8 mouse cellular contexts compared by ENCODE assay signal in the genomic region with DNA sequence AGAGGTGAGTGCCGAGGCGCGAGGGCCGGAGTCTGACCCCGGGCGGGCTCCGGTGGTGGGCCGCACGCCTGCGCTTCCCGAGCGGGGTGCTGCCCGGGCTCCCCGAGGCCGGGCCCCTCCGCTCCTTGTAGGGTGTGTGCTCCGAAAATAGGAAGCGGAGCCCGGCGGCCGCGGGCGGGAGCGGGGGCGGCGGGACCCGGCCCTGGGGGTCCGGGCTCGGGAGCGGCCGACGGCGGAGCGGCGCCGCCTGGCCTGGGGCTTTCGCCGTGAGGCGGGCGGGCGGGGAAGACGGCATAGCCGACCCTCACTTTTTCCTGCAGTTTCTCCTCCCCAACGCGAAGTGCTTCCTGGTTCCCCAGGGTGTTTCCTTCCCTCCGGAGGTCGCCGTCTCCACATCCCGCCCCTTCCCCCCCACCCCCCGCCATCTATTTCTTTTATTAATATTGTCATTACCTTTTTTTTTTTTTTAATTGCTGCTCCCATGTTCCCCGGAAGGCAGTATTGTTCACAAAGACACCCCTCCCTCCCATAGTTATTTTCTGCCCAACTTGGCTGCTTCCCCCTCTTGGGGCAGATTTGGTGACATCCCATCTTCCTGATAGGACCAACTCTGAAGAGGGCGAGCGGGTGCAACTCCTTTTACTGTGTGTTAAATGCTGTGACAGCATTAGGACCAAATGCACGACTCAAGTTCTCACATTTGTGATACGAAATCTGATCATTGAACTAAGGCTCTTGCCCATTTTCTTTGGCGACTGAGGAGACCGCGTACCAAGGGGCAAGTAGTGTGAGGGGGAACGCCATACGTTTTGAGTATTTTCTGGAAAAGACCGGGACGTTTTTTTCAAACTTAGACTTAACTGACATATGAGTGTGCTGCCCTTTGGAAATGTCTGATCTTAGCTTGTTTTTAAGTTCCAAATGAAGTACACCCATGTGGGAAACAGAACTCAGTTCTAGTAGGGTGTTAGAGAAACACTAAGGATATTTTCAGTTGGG. TPM values are rescaled to one million over a fixed set of nuclear protein-coding genes. Genes with fewer than 3 reads are reported as not detected.
DNase-seq lines count a peak whose midpoint lies in the region; ATAC-seq lines count a peak whose summit lies in the region.

No protein-coding gene starts in this region.

- peaks cover 15% of the 10 kb centered on the region for H3K4me1 ChIP-seq in hindbrain, embryonic 15.5 days (replicated peaks)
- H3K4me1 ChIP-seq in midbrain, embryonic 11.5 days (ENCODE audit: control insufficient read depth, insufficient read depth, low read length): peaks cover 6% of the 10 kb centered on the region; the same call in 1 of the 2 replicates

- peak overlapping the region; percentile 59 for H3K4me2 ChIP-seq in hindbrain, embryonic 15.5 days
- peak overlapping the region; percentile 49 for H3K4me2 ChIP-seq in midbrain, embryonic 11.5 days

- peak; percentile 87 for ATAC-seq in hindbrain, embryonic 15.5 days (ENCODE audit: low FRiP score, low read depth)
- ATAC-seq in midbrain, embryonic 11.5 days (ENCODE audit: low FRiP score): peak; percentile 89

- H3K27me3 ChIP-seq in hindbrain, embryonic 15.5 days: no peaks in the 10 kb centered on the region
- no peaks in the 10 kb centered on the region for H3K27me3 ChIP-seq in midbrain, embryonic 11.5 days (ENCODE audit: control insufficient read depth, insufficient read depth, low read length)

- DNase-seq in thymus, adult 18-20 months: peak; percentile 12 to 33
- no peak for DNase-seq in thymus, postnatal 36 days
- DNase-seq in cerebellum, adult 9-10 months: peak; percentile 71
- peak; percentile 14 to 45 for DNase-seq in frontal cortex, adult 2 months (ENCODE audit: extremely low spot score in 1 of 2, low spot score in 1 of 2)
- peak; percentile 49 for DNase-seq in left cerebral cortex, postnatal 4 days
- DNase-seq in midbrain, embryonic 11.5 days (ENCODE audit: low spot score, missing footprints): peak; percentile 91
- peak; percentile 48 to 51 for DNase-seq in spleen, postnatal 10 days (ENCODE audit: low spot score in 2 of 2)

- WGBS in hindbrain, embryonic 15.5 days: under 1% methylated on average over 48 of the region's 62 CpGs
- under 1% methylated on average over 37 of the region's 62 CpGs for WGBS in midbrain, embryonic 11.5 days

- intact Hi-C loops in left cerebral cortex, postnatal 4 days (cut with DNase I): no loop called here

- peak overlapping the region; percentile 97 for H3K27ac ChIP-seq in hindbrain, embryonic 15.5 days (replicated peaks)
- H3K27ac ChIP-seq in midbrain, embryonic 11.5 days (ENCODE audit: low read depth, low read length): peak overlapping the region; percentile 92

- peak overlapping the region; percentile 93 for H3K4me3 ChIP-seq in hindbrain, embryonic 15.5 days
- H3K4me3 ChIP-seq in midbrain, embryonic 11.5 days (ENCODE audit: low read depth, low read length): peak overlapping the region; percentile 94

- H3K9ac ChIP-seq in hindbrain, embryonic 15.5 days: peak overlapping the region; percentile 96
- peak overlapping the region; percentile 96 for H3K9ac ChIP-seq in midbrain, embryonic 11.5 days (ENCODE audit: low read length)

- no peaks in the 10 kb centered on the region for H3K36me3 ChIP-seq in hindbrain, embryonic 15.5 days
- no peaks in the 10 kb centered on the region for H3K36me3 ChIP-seq in midbrain, embryonic 11.5 days (ENCODE audit: control insufficient read depth, insufficient read depth, low read length)

- H3K9me3 ChIP-seq in hindbrain, embryonic 15.5 days: no peaks in the 10 kb centered on the region
- H3K9me3 ChIP-seq in midbrain, embryonic 11.5 days (ENCODE audit: control insufficient read depth, low read length): no peaks in the 10 kb centered on the region

RNA-seq across cellular contexts. Expression of a gene that starts 1.5 kb away (rescaled TPM):
- 151 and 174 TPM in 2 replicates for polyA plus RNA-seq in frontal cortex, adult 2 months (2012; rRNA removed)
- 236 and 241 TPM in 2 replicates for polyA plus RNA-seq in hindbrain, embryonic 15.5 days (2015; fragmentation: Nextera tagmentation; extraction: Ambion mirVana)
- 100 to 1,000 TPM; 200 to 204 TPM for total RNA-seq in left cerebral cortex, postnatal 4 days (2021)
- polyA plus RNA-seq in midbrain, embryonic 11.5 days (2014; fragmentation: Nextera tagmentation; extraction: Ambion mirVana): 278 and 318 TPM in 2 replicates

RNA-seq across cellular contexts. Expression of a gene that starts 55.2 kb away (rescaled TPM):
- polyA plus RNA-seq in frontal cortex, adult 2 months (2012; rRNA removed): 27.1 and 28.4 TPM in 2 replicates
- 49.1 and 54.8 TPM in 2 replicates for polyA plus RNA-seq in hindbrain, embryonic 15.5 days (2015; fragmentation: Nextera tagmentation; extraction: Ambion mirVana)
- 10 to 100 TPM; 58.9 to 68.2 TPM for total RNA-seq in left cerebral cortex, postnatal 4 days (2021)
- 36.6 and 38.6 TPM in 2 replicates for polyA plus RNA-seq in midbrain, embryonic 11.5 days (2014; fragmentation: Nextera tagmentation; extraction: Ambion mirVana)

Comparison
In these comparisons a context has a peak if more than half of its experiments do, and no peak if none do; other contexts are left out.
1. DNase-seq: peak in thymus, adult 18-20 months (2 of 2), cerebellum, adult 9-10 months (single experiment), frontal cortex, adult 2 months (2 of 2), left cerebral cortex, postnatal 4 days (single experiment), midbrain, embryonic 11.5 days (single experiment) and spleen, postnatal 10 days (2 of 2); none in thymus, postnatal 36 days (0 of 2).